Mouse (Mus musculus) heart, embryonic 12.5 days (tissue): ENCODE measurements at regions not wholly inside any gene's neighbourhood (a gene's known extent, or its start where the extent isn't known, plus 50 kb on each side); places are given as distances from the start of the nearest gene placed in this dataset.
A peak's percentile ranks its signal among the peaks of the same experiment; 100 is the strongest.

Experiments used
- ATAC-seq: fragments of 200-750 bp; cut with Nextera tagmentation; 2 replicates; pipeline ENCODE4 v1.8.0; 2017; ENCODE audit warnings: moderate TSS enrichment, moderate library complexity; ENCODE audit not compliant: insufficient number of reproducible peaks, low FRiP score
- H3K27ac ChIP-seq: fragments of 300-500 bp; sonication (generic); 2 replicates; pipeline ENCODE4 v1.5.1; 2016; ENCODE audit warnings: mild to moderate bottlenecking, moderate library complexity; ENCODE audit not compliant: poor library complexity, severe bottlenecking
- H3K27me3 ChIP-seq: fragments of 300-500 bp; sonication (generic); replicated peaks from 2 replicates; pipeline ENCODE4 v1.6.1; 2016; ENCODE audit warnings: mild to moderate bottlenecking, moderate library complexity
- H3K36me3 ChIP-seq: fragments of 300-500 bp; sonication (generic); 2 replicates; pipeline ENCODE4 v1.6.1; 2016; ENCODE audit warnings: mild to moderate bottlenecking, moderate library complexity
- H3K4me1 ChIP-seq: fragments of 300-500 bp; sonication (generic); replicated peaks from 2 replicates; pipeline ENCODE4 v1.6.1; 2016; ENCODE audit warnings: mild to moderate bottlenecking
- H3K4me2 ChIP-seq: fragments of 300-500 bp; sonication (generic); 2 replicates; pipeline ENCODE4 v1.6.1; 2016; ENCODE audit warnings: mild to moderate bottlenecking, moderate library complexity
- H3K4me3 ChIP-seq: fragments of 300-500 bp; sonication (generic); 2 replicates; pipeline ENCODE4 v1.5.1; 2016; ENCODE audit warnings: mild to moderate bottlenecking
- H3K9ac ChIP-seq: fragments of 300-500 bp; sonication (generic); 2 replicates; pipeline ENCODE4 v1.6.1; 2016; ENCODE audit warnings: mild to moderate bottlenecking, moderate library complexity
- H3K9me3 ChIP-seq: fragments of 300-500 bp; sonication (generic); replicated peaks from 2 replicates; pipeline ENCODE4 v1.6.1; 2016; ENCODE audit warnings: mild to moderate bottlenecking, moderate library complexity
- whole genome bisulfite sequencing: fragments of 180-500 bp; shearing (Covaris S2); methylation state at CpG from one replicate; pipeline ENCODE4 v1.1.7; 2016; 5-methylcytosine and 5-hydroxymethylcytosine counted together

DNA sequence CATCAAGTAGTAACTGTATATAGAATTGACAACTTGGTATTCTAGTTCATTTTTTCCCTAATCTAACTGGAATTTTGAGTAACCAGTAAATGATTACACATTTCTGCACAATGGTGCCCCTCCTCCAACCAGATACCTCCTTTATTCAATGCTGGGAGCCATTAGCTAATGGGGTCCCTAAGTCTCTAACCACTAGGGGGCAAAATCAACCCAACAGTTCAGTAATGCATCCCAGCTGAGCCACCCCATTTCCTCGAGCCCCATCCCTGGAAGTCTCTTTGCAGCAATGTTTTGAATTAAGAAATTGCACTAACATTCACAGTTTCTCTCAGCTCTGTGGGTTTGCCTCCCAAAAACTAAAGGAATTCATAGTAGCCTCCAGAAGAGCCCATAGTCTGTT, 774.9 kb downstream of the 5730522E02Rik start:
- Histone ChIP-seq H3K4me1 (no peaks in the 10 kb centered on the region), H3K4me3 (no peak overlapping the region), H3K9ac (no peak overlapping the region), H3K4me2 (no peak overlapping the region), H3K36me3 (no peaks in the 10 kb centered on the region), H3K27me3 (no peaks in the 10 kb centered on the region), H3K9me3 (0 out of 2 replicates have a peak, but pooled peaks cover 3% of the 10 kb centered on the region), H3K27ac (no peak overlapping the region)
- no peak for ATAC-seq
- WGBS = 43% methylated on average over 1 of the region's 1 CpGs

- Histone ChIP-seq H3K4me1 (no peaks in the 10 kb centered on the region), H3K4me2 (no peak overlapping the region), H3K27ac (no peak overlapping the region), H3K27me3 (no peaks in the 10 kb centered on the region), H3K9me3 (no peaks in the 10 kb centered on the region), H3K9ac (no peak overlapping the region), H3K4me3 (no peak overlapping the region), H3K36me3 (no peaks in the 10 kb centered on the region)
- ATAC-seq = no peak
- 76% methylated on average over 4 of the region's 4 CpGs for WGBS
These were observed 787.4 kb downstream of the 5730522E02Rik start for GRCm38 (mm10) chr11:25423186-25423585.

- H3K4me1 ChIP-seq = no peaks in the 10 kb centered on the region
- H3K9ac ChIP-seq = no peak overlapping the region
- no peak for ATAC-seq
- no peaks in the 10 kb centered on the region for H3K9me3 ChIP-seq
- H3K36me3 ChIP-seq = no peaks in the 10 kb centered on the region
- H3K4me2 ChIP-seq = no peak overlapping the region
- no peak overlapping the region for H3K27ac ChIP-seq
- H3K4me3 ChIP-seq = no peak overlapping the region
- no peaks in the 10 kb centered on the region for H3K27me3 ChIP-seq
These were observed 789.1 kb downstream of the 5730522E02Rik start for GRCm38 (mm10) chr11:25421486-25421885.

DNA sequence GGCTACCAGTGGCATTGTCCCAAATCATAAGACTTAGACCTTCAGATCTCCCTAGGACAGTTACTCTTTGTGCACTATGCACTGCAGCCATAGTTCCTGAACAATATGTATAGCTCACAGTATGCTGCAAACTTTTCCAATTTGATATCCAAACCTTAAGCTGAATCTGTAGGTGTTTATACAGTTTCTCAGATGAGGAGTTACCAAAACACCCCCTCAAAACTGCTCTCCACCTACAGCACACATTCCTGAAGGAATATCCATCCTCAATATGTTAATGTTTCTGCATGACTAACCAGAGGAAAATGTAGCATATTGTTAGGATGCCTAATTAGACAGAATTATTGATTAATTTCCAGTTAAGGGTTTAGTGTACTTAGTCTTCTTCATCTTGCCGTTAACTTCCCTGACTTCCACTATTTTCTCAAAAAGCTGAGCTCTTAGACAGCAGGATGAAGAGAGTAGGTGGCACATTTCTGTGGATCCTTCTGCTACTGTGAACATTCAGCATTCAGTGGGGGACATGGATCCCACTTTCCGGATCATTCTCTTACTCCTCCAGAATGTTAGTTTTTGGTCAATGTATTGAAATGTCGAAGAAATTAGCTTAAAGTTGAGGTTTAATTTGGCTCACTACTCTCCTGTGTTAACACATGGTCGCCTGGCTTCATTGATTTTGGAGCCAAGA, 800.0 kb downstream of the 5730522E02Rik start:
- Histone ChIP-seq H3K27ac (no peak overlapping the region), H3K9ac (no peak overlapping the region), H3K4me3 (no peak overlapping the region), H3K4me2 (no peak overlapping the region), H3K36me3 (no peaks in the 10 kb centered on the region), H3K9me3 (no peaks in the 10 kb centered on the region), H3K4me1 (no peaks in the 10 kb centered on the region), H3K27me3 (no peaks in the 10 kb centered on the region)
- 72% methylated on average over 4 of the region's 4 CpGs for WGBS
- no peak for ATAC-seq

DNA sequence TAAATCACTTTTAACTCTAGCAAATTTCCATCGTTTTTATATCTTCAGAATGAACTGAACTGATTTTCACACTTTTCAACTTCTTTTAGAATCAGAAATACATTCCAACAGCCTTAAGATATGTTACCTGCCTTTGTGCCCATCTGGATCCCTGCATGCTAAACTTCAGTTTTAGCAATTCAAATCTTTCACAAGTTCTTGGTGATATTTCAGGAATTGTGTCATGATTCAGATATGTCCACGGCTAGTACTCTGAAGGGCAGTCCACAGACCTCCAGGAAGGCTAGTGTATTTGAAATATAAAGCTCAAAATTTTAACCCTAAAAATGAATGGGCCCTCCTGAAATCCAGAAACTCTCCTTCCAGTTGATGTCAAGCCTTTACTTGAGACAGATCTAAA, 818.9 kb downstream of the 5730522E02Rik start:
- Histone ChIP-seq H3K9me3 (no peaks in the 10 kb centered on the region), H3K4me2 (no peak overlapping the region), H3K4me3 (no peak overlapping the region), H3K36me3 (no peaks in the 10 kb centered on the region), H3K27me3 (no peaks in the 10 kb centered on the region), H3K27ac (no peak overlapping the region), H3K9ac (no peak overlapping the region), H3K4me1 (no peaks in the 10 kb centered on the region)
- WGBS = 35% methylated on average over 2 of the region's 2 CpGs
- ATAC-seq = no peak

GRCm38 (mm10) chr11:25367111-25367510, 843.5 kb downstream of the 5730522E02Rik start:
- H3K27ac ChIP-seq = no peak overlapping the region
- H3K9ac ChIP-seq = no peak overlapping the region
- H3K4me2 ChIP-seq = no peak overlapping the region
- no peaks in the 10 kb centered on the region for H3K4me1 ChIP-seq
- H3K4me3 ChIP-seq = no peak overlapping the region
- 78% methylated on average over 2 of the region's 2 CpGs for WGBS
- no peaks in the 10 kb centered on the region for H3K36me3 ChIP-seq
- ATAC-seq = no peak
- H3K9me3 ChIP-seq = no peaks in the 10 kb centered on the region
- no peaks in the 10 kb centered on the region for H3K27me3 ChIP-seq

DNA sequence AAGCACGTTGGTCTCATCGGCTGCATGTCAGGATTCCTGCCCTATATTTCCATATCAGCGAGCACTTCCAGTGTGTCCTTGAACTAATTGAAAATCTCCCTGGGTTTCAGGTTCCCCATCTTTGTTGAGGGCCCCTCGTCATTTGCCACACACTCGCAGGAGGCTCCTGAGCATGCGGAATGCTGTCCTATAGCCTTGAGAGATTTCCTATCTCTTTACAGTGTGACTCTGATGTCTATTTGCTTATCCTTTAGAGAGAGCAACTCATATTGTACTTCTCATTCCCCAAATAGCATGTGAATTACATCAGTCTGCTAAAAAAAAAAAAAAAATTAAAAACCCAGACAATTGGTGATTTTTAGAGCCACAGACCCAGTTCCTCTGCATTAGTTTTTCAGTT, 845.1 kb downstream of the 5730522E02Rik start:
- Histone ChIP-seq H3K9ac (no peak overlapping the region), H3K27me3 (no peaks in the 10 kb centered on the region), H3K9me3 (no peaks in the 10 kb centered on the region), H3K36me3 (no peaks in the 10 kb centered on the region), H3K4me2 (peak overlapping the region; percentile 18; the same call in 1 of the 2 replicates), H3K4me3 (no peak overlapping the region), H3K27ac (no peak overlapping the region), H3K4me1 (no peaks in the 10 kb centered on the region)
- WGBS = 32% methylated on average over 6 of the region's 6 CpGs
- no peak for ATAC-seq

DNA sequence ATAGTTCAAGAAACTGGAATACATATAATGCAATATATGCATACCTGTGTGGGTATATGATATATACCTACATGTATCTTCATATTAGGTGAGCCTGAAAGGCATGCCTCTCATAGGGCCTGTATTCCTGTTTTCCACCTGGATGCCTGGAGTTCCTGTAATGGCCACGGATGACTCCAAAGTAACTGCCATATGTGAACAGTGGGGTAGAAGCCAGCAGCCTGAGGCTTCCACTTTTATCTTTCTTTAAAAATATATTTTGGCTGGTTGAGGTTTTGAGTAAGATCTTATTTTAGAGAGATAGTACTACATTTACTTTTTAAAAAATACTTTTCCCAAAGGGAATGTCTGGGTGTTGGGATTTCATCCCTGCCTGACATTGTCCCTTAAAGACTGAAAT, 850.8 kb downstream of the 5730522E02Rik start:
- H3K4me1 ChIP-seq = peaks cover 18% of the 10 kb centered on the region
- no peak for ATAC-seq
- no peak overlapping the region for H3K27ac ChIP-seq
- H3K4me3 ChIP-seq = no peak overlapping the region
- WGBS = 79% methylated on average over 1 of the region's 1 CpGs
- no peak overlapping the region for H3K9ac ChIP-seq
- no peaks in the 10 kb centered on the region for H3K27me3 ChIP-seq
- no peak overlapping the region for H3K4me2 ChIP-seq
- H3K36me3 ChIP-seq = no peaks in the 10 kb centered on the region
- H3K9me3 ChIP-seq = no peaks in the 10 kb centered on the region

- 13% methylated on average over 10 of the region's 10 CpGs for WGBS
- Histone ChIP-seq H3K4me2 (peak overlapping the region; percentile 82), H3K4me3 (peak overlapping the region; percentile 43), H3K27me3 (no peaks in the 10 kb centered on the region), H3K9me3 (no peaks in the 10 kb centered on the region), H3K36me3 (no peaks in the 10 kb centered on the region), H3K4me1 (peaks cover 18% of the 10 kb centered on the region), H3K27ac (no peak overlapping the region), H3K9ac (peak overlapping the region; percentile 30; the same call in 1 of the 2 replicates)
- ATAC-seq = 0 out of 2 replicates have a peak, but pooled peaks have one; percentile 57
These were observed 852.7 kb downstream of the 5730522E02Rik start for GRCm38 (mm10) chr11:25357717-25358411.

DNA sequence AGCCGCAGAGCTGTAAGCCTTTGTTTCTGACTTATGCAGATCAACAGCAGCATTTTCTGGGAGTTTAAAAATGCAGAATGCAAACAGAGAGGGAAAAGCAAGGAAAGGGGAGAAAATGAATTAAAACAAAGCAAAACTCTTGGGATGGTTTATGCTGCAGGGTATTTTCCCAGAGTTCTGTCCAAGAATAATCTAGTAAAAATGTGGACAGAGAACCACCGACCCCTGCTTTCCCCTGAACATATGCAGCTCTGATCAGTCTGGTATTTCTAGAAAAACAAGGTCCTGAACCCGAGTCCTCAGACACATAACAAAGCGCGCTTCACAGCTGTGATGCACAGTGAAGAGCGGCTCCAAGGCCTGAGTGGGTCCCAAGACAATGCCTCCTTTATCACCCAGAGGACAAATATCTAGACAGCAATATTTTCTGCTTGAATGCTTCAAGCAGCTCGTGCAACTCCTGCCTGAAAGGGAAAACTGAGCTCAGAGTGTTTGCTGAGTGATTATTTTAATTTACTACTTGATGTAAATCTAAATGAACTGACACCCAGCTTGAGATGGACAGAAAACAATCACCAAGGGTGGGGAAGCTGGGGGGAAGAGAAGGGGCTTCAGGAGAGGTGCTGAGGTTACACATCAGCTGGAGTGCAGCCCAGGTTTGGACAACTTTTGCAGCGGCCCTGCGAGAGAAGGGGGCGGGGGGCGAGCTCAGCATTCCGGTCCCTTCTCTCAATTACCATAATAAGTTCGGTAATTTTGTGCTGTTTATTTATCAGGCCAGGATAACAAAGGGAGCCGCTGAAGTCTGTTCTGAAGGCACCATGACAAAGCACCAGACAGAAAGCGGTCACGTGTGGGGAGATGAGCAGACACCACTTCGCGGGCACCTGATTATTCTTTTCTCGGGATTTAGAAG, 853.6 kb downstream of the 5730522E02Rik start:
- 0 out of 2 replicates have a peak, but pooled peaks have one; percentile 25 for ATAC-seq
- Histone ChIP-seq H3K27me3 (no peaks in the 10 kb centered on the region), H3K9ac (0 out of 2 replicates have a peak overlapping the region, but pooled peaks have one; percentile 30), H3K36me3 (no peaks in the 10 kb centered on the region), H3K4me3 (peak overlapping the region; percentile 43), H3K4me2 (peak overlapping the region; percentile 82), H3K4me1 (peaks cover 18% of the 10 kb centered on the region), H3K27ac (0 out of 2 replicates have a peak overlapping the region, but pooled peaks have one; percentile 3), H3K9me3 (no peaks in the 10 kb centered on the region)
- 17% methylated on average over 19 of the region's 19 CpGs for WGBS

GRCm38 (mm10) chr11:25335667-25336066, 874.9 kb downstream of the 5730522E02Rik start:
- Histone ChIP-seq H3K9me3 (no peaks in the 10 kb centered on the region), H3K4me2 (no peak overlapping the region), H3K4me1 (no peaks in the 10 kb centered on the region), H3K9ac (no peak overlapping the region), H3K36me3 (no peaks in the 10 kb centered on the region), H3K4me3 (no peak overlapping the region), H3K27me3 (no peaks in the 10 kb centered on the region), H3K27ac (no peak overlapping the region)
- WGBS = 67% methylated on average over 2 of the region's 2 CpGs
- ATAC-seq = no peak
